Mouse (Mus musculus) neural tube, embryonic 13.5 days (tissue): ENCODE results near the gene Hmgb1. TPM values are rescaled to one million over a fixed set of nuclear protein-coding genes. Genes with fewer than 3 reads are reported as not detected.

Experiments used
- ATAC-seq: fragments of 200-750 bp; cut with Nextera tagmentation; 2 replicates; pipeline ENCODE4 v1.8.0; 2017; ENCODE audit warnings: low read depth, mild to moderate bottlenecking, moderate TSS enrichment, moderate library complexity
- H3K27ac ChIP-seq: fragments of 300-500 bp; sonication (generic); replicated peaks from 2 replicates; pipeline ENCODE4 v1.5.1; 2015; ENCODE audit warnings: moderate library complexity, mild to moderate bottlenecking, inconsistent platforms
- H3K27me3 ChIP-seq: fragments of 300-500 bp; sonication (generic); 2 replicates; pipeline ENCODE4 v1.6.1; 2015; ENCODE audit warnings: mild to moderate bottlenecking, inconsistent platforms
- H3K36me3 ChIP-seq: fragments of 300-500 bp; sonication (generic); 2 replicates; pipeline ENCODE4 v1.6.1; 2015; ENCODE audit warnings: mild to moderate bottlenecking, inconsistent platforms
- H3K4me1 ChIP-seq: fragments of 300-500 bp; sonication (generic); replicated peaks from 2 replicates; pipeline ENCODE4 v1.6.1; 2015; ENCODE audit warnings: inconsistent platforms
- H3K4me2 ChIP-seq: fragments of 300-500 bp; sonication (generic); 2 replicates; pipeline ENCODE4 v1.6.1; 2015; ENCODE audit warnings: inconsistent platforms, mild to moderate bottlenecking, moderate library complexity
- H3K4me3 ChIP-seq: fragments of 300-500 bp; sonication (generic); 2 replicates; pipeline ENCODE4 v1.5.1; 2015; ENCODE audit warnings: mild to moderate bottlenecking, inconsistent platforms
- H3K9ac ChIP-seq: fragments of 300-500 bp; sonication (generic); 2 replicates; pipeline ENCODE4 v1.6.1; 2015; ENCODE audit warnings: moderate library complexity, mild to moderate bottlenecking, inconsistent platforms
- H3K9me3 ChIP-seq: fragments of 300-500 bp; sonication (generic); 2 replicates; pipeline ENCODE4 v1.6.1; 2016; ENCODE audit warnings: inconsistent platforms
- WGBS: fragments of 180-500 bp; shearing (Covaris S2); methylation state at CpG from one replicate; pipeline ENCODE4 v1.1.7; 2015; 5-methylcytosine and 5-hydroxymethylcytosine counted together
- polyA plus RNA-seq: library from polyadenylated mRNA; unstranded; fragments of >200 nt; fragmentation: Nextera tagmentation; extraction: Ambion mirVana; gene quantifications from 2 replicates; pipeline ENCODE4 v1.2.1, GENCODE M21; 2015

Gene Hmgb1
- polyA plus RNA-seq, 1 experiment from 2014 or later: 950 TPM

- no peak overlapping the region for H3K4me2 ChIP-seq
- 84% methylated on average over 7 of the region's 7 CpGs for WGBS
- H3K9me3 ChIP-seq: peaks cover 2% of the 10 kb centered on the region; the same call in 1 of the 2 replicates
- H3K27ac ChIP-seq: no peak overlapping the region
- no peak for ATAC-seq
- no peak overlapping the region for H3K9ac ChIP-seq
- H3K36me3 ChIP-seq: peaks cover 33% of the 10 kb centered on the region
- H3K27me3 ChIP-seq: no peaks in the 10 kb centered on the region
- H3K4me1 ChIP-seq: peaks cover 11% of the 10 kb centered on the region
- H3K4me3 ChIP-seq: no peak overlapping the region
Observed at GRCm38 (mm10) chr5:149045054-149045453, 139.2 kb downstream of the Hmgb1 start.

- 92% methylated on average over 4 of the region's 4 CpGs for WGBS
- no peak for ATAC-seq
- H3K4me2 ChIP-seq: no peak overlapping the region
Observed at GRCm38 (mm10) chr5:149044067-149044466, 140.2 kb downstream of the Hmgb1 start.

GRCm38 (mm10) chr5:149043240-149043639, 141.0 kb downstream of the Hmgb1 start:
- ATAC-seq: no peak
- Histone ChIP-seq H3K9ac (no peak overlapping the region), H3K9me3 (peaks cover 6% of the 10 kb centered on the region; the same call in 1 of the 2 replicates), H3K36me3 (peaks cover 21% of the 10 kb centered on the region), H3K27me3 (no peaks in the 10 kb centered on the region), H3K4me2 (no peak overlapping the region), H3K27ac (no peak overlapping the region), H3K4me3 (no peak overlapping the region), H3K4me1 (no peaks in the 10 kb centered on the region)
- WGBS: 83% methylated on average over 6 of the region's 6 CpGs

More at GRCm38 (mm10) chr5:149044067-149044466, 140.2 kb downstream of the Hmgb1 start:
- Histone ChIP-seq H3K4me3 (no peak overlapping the region), H3K4me1 (0 out of 2 replicates have a peak, but pooled peaks cover 3% of the 10 kb centered on the region), H3K27ac (no peak overlapping the region), H3K9ac (no peak overlapping the region), H3K9me3 (peaks cover 6% of the 10 kb centered on the region; the same call in 1 of the 2 replicates), H3K27me3 (no peaks in the 10 kb centered on the region), H3K36me3 (peaks cover 25% of the 10 kb centered on the region)

GRCm38 (mm10) chr5:149039825-149040224, 144.5 kb downstream of the Hmgb1 start:
- Histone ChIP-seq H3K4me3 (no peak overlapping the region), H3K9ac (no peak overlapping the region), H3K36me3 (no peaks in the 10 kb centered on the region), H3K9me3 (peaks cover 6% of the 10 kb centered on the region; the same call in 1 of the 2 replicates), H3K4me1 (no peaks in the 10 kb centered on the region), H3K27me3 (no peaks in the 10 kb centered on the region), H3K27ac (no peak overlapping the region), H3K4me2 (no peak overlapping the region)
- 91% methylated on average over 5 of the region's 5 CpGs for WGBS
- ATAC-seq: no peak

- WGBS: 21% methylated on average over 10 of the region's 10 CpGs
- H3K4me3 ChIP-seq: no peak overlapping the region
- no peaks in the 10 kb centered on the region for H3K27me3 ChIP-seq
- H3K9me3 ChIP-seq: peaks cover 6% of the 10 kb centered on the region; the same call in 1 of the 2 replicates
- H3K9ac ChIP-seq: no peak overlapping the region
- H3K27ac ChIP-seq: no peak overlapping the region
- no peaks in the 10 kb centered on the region for H3K4me1 ChIP-seq
- H3K36me3 ChIP-seq: no peaks in the 10 kb centered on the region
- no peak for ATAC-seq
- no peak overlapping the region for H3K4me2 ChIP-seq
Observed at GRCm38 (mm10) chr5:149037729-149038128, 146.6 kb downstream of the Hmgb1 start.

- no peaks in the 10 kb centered on the region for H3K27me3 ChIP-seq
- no peak overlapping the region for H3K27ac ChIP-seq
- no peak overlapping the region for H3K4me2 ChIP-seq
- WGBS: 98% methylated on average over 3 of the region's 3 CpGs
- no peak overlapping the region for H3K4me3 ChIP-seq
- ATAC-seq: no peak
- H3K36me3 ChIP-seq: no peaks in the 10 kb centered on the region
- H3K4me1 ChIP-seq: peaks cover 3% of the 10 kb centered on the region; the same call in 1 of the 2 replicates
- H3K9ac ChIP-seq: no peak overlapping the region
- peaks cover 6% of the 10 kb centered on the region; the same call in 1 of the 2 replicates for H3K9me3 ChIP-seq
Observed at GRCm38 (mm10) chr5:149036920-149037319, 147.4 kb downstream of the Hmgb1 start.

- no peaks in the 10 kb centered on the region for H3K36me3 ChIP-seq
- WGBS: 98% methylated on average over 4 of the region's 4 CpGs
- no peak for ATAC-seq
- no peak overlapping the region for H3K4me2 ChIP-seq
- no peaks in the 10 kb centered on the region for H3K27me3 ChIP-seq
- H3K9me3 ChIP-seq: no peaks in the 10 kb centered on the region
- no peak overlapping the region for H3K4me3 ChIP-seq
- H3K27ac ChIP-seq: no peak overlapping the region
- H3K4me1 ChIP-seq: peaks cover 26% of the 10 kb centered on the region
- H3K9ac ChIP-seq: no peak overlapping the region
Observed at GRCm38 (mm10) chr5:149032438-149032837, 151.9 kb downstream of the Hmgb1 start.

- peak; percentile 80 for ATAC-seq
- 3% methylated on average over 30 of the region's 30 CpGs for WGBS
- peak overlapping the region; percentile 70 for H3K9ac ChIP-seq
Observed at GRCm38 (mm10) chr5:149031199-149031750, 153.0 kb downstream of the Hmgb1 start.

GRCm38 (mm10) chr5:149030103-149030502, 154.2 kb downstream of the Hmgb1 start:
- no peak for ATAC-seq
- Histone ChIP-seq H3K9ac (no peak overlapping the region), H3K4me3 (no peak overlapping the region), H3K36me3 (no peaks in the 10 kb centered on the region), H3K27ac (no peak overlapping the region), H3K27me3 (no peaks in the 10 kb centered on the region), H3K4me1 (peaks cover 26% of the 10 kb centered on the region), H3K9me3 (no peaks in the 10 kb centered on the region), H3K4me2 (no peak overlapping the region)
- whole genome bisulfite sequencing: 53% methylated on average over 2 of the region's 2 CpGs

More at GRCm38 (mm10) chr5:149031199-149031750, 153.0 kb downstream of the Hmgb1 start:
- Histone ChIP-seq H3K4me3 (peak overlapping the region; percentile 34), H3K4me2 (peak overlapping the region; percentile 61), H3K27ac (peak overlapping the region; percentile 91), H3K4me1 (peaks cover 26% of the 10 kb centered on the region), H3K9me3 (no peaks in the 10 kb centered on the region), H3K36me3 (no peaks in the 10 kb centered on the region), H3K27me3 (no peaks in the 10 kb centered on the region)

- H3K4me1 ChIP-seq: peaks cover 26% of the 10 kb centered on the region
- no peak overlapping the region for H3K4me2 ChIP-seq
- H3K9ac ChIP-seq: no peak overlapping the region
- WGBS: 87% methylated on average over 5 of the region's 5 CpGs
- H3K27ac ChIP-seq: no peak overlapping the region
- H3K36me3 ChIP-seq: no peaks in the 10 kb centered on the region
- no peak for ATAC-seq
- H3K4me3 ChIP-seq: no peak overlapping the region
- no peaks in the 10 kb centered on the region for H3K27me3 ChIP-seq
- no peaks in the 10 kb centered on the region for H3K9me3 ChIP-seq
Observed at GRCm38 (mm10) chr5:149028394-149028793, 155.9 kb downstream of the Hmgb1 start.

- H3K4me2 ChIP-seq: no peak overlapping the region
- H3K4me3 ChIP-seq: no peak overlapping the region
- no peak overlapping the region for H3K27ac ChIP-seq
- no peak overlapping the region for H3K9ac ChIP-seq
- no peaks in the 10 kb centered on the region for H3K9me3 ChIP-seq
- H3K4me1 ChIP-seq: peaks cover 26% of the 10 kb centered on the region
- no peaks in the 10 kb centered on the region for H3K27me3 ChIP-seq
- ATAC-seq: no peak
- 79% methylated on average over 8 of the region's 8 CpGs for WGBS
- no peaks in the 10 kb centered on the region for H3K36me3 ChIP-seq
Observed at GRCm38 (mm10) chr5:149027389-149027788, 156.9 kb downstream of the Hmgb1 start.

GRCm38 (mm10) chr5:149021120-149021519, 163.2 kb downstream of the Hmgb1 start:
- H3K9ac ChIP-seq: no peak overlapping the region
- H3K9me3 ChIP-seq: no peaks in the 10 kb centered on the region
- H3K27me3 ChIP-seq: peaks cover 9% of the 10 kb centered on the region
- H3K4me2 ChIP-seq: peak overlapping the region; percentile 35
- 62% methylated on average over 7 of the region's 7 CpGs for WGBS
- no peaks in the 10 kb centered on the region for H3K36me3 ChIP-seq
- ATAC-seq: no peak
- H3K27ac ChIP-seq: no peak overlapping the region
- peaks cover 2% of the 10 kb centered on the region; the same call in 1 of the 2 replicates for H3K4me1 ChIP-seq
- H3K4me3 ChIP-seq: no peak overlapping the region

GRCm38 (mm10) chr5:149020681-149021062, 163.6 kb downstream of the Hmgb1 start:
- Histone ChIP-seq H3K36me3 (no peaks in the 10 kb centered on the region), H3K4me3 (no peak overlapping the region), H3K27ac (no peak overlapping the region), H3K4me2 (peak overlapping the region; percentile 35), H3K27me3 (peaks cover 12% of the 10 kb centered on the region), H3K9ac (no peak overlapping the region), H3K4me1 (peaks cover 7% of the 10 kb centered on the region), H3K9me3 (no peaks in the 10 kb centered on the region)
- ATAC-seq: no peak
- WGBS: 65% methylated on average over 16 of the region's 16 CpGs
